Mouse (Mus musculus) bone marrow macrophage, adult 2 months (primary cell): ENCODE results near the gene Fbh1.

Experiments
- CTCF ChIP-seq: IDR thresholded peaks from 2 replicates; pipeline ENCODE4 v1.5.1; 2012; ENCODE audit warnings: low read depth, mild to moderate bottlenecking, low read length, moderate library complexity
- POLR2A ChIP-seq: IDR thresholded peaks from 2 replicates; pipeline ENCODE4 v1.6.1; 2012; ENCODE audit warnings: mild to moderate bottlenecking, low read depth, low read length, borderline replicate concordance

GRCm38 (mm10) chr2:11713021-11713420, 64.4 kb downstream of the Fbh1 start:
- TF ChIP-seq POLR2A (no peak), CTCF (no peak)
